Mouse (Mus musculus): ENCODE data around the gene Smim23. TPM values are rescaled to one million over a fixed set of nuclear protein-coding genes. Genes with fewer than 3 reads are reported as not detected.

Gene Smim23
- total and polyA plus RNA-seq, 3 experiments: not detected

DNA sequence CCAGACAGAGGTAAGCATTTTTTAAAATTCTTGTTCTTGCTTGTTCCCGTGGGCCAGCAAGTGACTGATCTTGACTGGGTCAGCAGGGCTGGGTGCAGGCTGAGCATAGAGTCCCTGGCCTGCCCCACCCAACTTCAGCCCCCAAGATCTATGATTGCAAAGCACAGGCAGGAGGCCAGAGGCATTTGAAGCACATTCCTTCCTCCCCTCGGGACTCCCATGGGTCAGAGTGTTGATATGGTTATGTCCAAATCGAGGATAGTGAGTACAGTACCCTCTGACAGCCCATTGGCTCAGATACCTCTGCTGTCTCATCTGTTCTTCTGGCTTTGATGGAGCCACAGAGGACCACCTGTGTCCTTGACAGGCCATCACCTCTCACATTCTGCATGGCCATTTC lies 41.7 kb downstream of the Smim23 start:
- H3K9ac ChIP-seq (ENCODE audit: control insufficient read depth, low read depth, low read length, poor library complexity, severe bottlenecking): no peak overlapping the region
- H3K4me3 ChIP-seq (ENCODE audit: control insufficient read depth in 1 of 2, insufficient read depth in 1 of 2, low read depth in 2 of 2, low read length in 2 of 2): no peak overlapping the region
- TF ChIP-seq POLR2AphosphoS2 (IDR thresholded peaks at IDR 0.05; ENCODE audit: low read length): no peak
- DNase-seq (ENCODE audit: low read depth, low spot score): no peak
- H3K79me2 ChIP-seq (ENCODE audit: control insufficient read depth, insufficient read depth, low read length, poor library complexity): no peaks in the 10 kb centered on the region
- H3K9me3 ChIP-seq (replicated peaks; ENCODE audit: insufficient read depth, low read length): no peaks in the 10 kb centered on the region
- H3K27me3 ChIP-seq (ENCODE audit: control insufficient read depth in 1 of 2, insufficient read depth in 2 of 2, low read length in 2 of 2): no peaks in the 10 kb centered on the region; a peak in 1 of 4 replicates
- no peak overlapping the region for H3K27ac ChIP-seq (ENCODE audit: control insufficient read depth, low read depth, low read length)
- H3K4me1 ChIP-seq (ENCODE audit: control insufficient read depth in 1 of 2, insufficient read depth in 2 of 2, low read length in 2 of 2): no peaks in the 10 kb centered on the region
- no peaks in the 10 kb centered on the region for H3K36me3 ChIP-seq (ENCODE audit: control insufficient read depth in 1 of 2, insufficient read depth in 2 of 2, low read length in 2 of 2)

- H3K9ac ChIP-seq (ENCODE audit: control insufficient read depth, low read depth, low read length, poor library complexity, severe bottlenecking): no peak overlapping the region
- H3K9me3 ChIP-seq (replicated peaks; ENCODE audit: insufficient read depth, low read length): no peaks in the 10 kb centered on the region
- no peaks in the 10 kb centered on the region for H3K36me3 ChIP-seq (ENCODE audit: control insufficient read depth in 1 of 2, insufficient read depth in 2 of 2, low read length in 2 of 2)
- no peaks in the 10 kb centered on the region for H3K4me1 ChIP-seq (ENCODE audit: control insufficient read depth in 1 of 2, insufficient read depth in 2 of 2, low read length in 2 of 2)
- TF ChIP-seq TBP (IDR thresholded peaks at IDR 0.05; ENCODE audit: low read depth, low read length) (no peak), ZC3H11A (IDR thresholded peaks at IDR 0.05; ENCODE audit: low read depth, low read length) (no peak)
- no peaks in the 10 kb centered on the region for H3K79me2 ChIP-seq (ENCODE audit: control insufficient read depth, insufficient read depth, low read length, poor library complexity)
- H3K4me3 ChIP-seq (ENCODE audit: control insufficient read depth in 1 of 2, insufficient read depth in 1 of 2, low read depth in 2 of 2, low read length in 2 of 2): no peak overlapping the region
- no peak for DNase-seq (ENCODE audit: low read depth, low spot score)
- no peaks in the 10 kb centered on the region; a peak in 1 of 4 replicates for H3K27me3 ChIP-seq (ENCODE audit: control insufficient read depth in 1 of 2, insufficient read depth in 2 of 2, low read length in 2 of 2)
- H3K27ac ChIP-seq (ENCODE audit: control insufficient read depth, low read depth, low read length): no peak overlapping the region
Observed at GRCm38 (mm10) chr11:32781633-32782404, 42.6 kb downstream of the Smim23 start.

DNA sequence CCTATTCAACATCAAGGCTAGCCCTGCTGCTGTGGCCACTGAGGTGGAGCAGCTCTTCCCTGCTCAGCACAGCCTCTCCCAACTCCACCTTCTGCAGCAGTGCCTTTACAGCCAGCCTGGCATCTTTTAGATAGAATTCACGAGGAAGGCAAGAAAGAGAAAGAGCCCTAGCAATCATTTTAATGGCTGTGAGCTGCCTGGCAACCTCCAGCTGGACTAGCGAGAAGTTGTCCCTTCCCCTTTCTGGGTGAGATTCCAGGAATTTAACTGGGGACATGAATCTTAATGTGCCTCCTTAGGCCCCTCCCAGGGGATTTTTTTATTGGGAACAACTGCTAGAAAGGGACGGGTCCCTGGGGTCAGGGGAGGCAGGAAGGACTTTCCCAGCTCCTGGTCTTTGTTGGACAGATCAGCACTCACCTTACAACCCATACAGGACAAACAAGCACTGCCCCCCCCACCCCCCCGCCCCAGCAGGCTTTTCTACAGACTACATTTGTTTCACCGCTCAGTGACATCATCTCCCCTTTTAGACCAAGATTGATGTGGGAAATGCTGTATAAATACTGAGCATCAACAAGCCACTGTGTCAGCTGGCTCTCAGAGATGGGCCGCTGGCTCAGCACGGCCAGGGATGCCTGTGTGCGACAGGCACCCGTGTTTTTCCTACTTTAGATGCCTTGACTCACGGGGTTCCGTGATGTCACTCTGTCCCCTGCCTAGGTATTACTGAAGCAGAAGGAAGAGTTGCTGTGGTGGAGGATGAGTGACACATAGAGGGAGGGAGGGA lies 43.5 kb downstream of the Smim23 start:
- H3K9ac ChIP-seq (ENCODE audit: control insufficient read depth, low read depth, low read length, poor library complexity, severe bottlenecking): no peak overlapping the region
- no peaks in the 10 kb centered on the region; a peak in 2 of 4 replicates for H3K27me3 ChIP-seq (ENCODE audit: control insufficient read depth in 1 of 2, insufficient read depth in 2 of 2, low read length in 2 of 2)
- no peak overlapping the region for H3K27ac ChIP-seq (ENCODE audit: control insufficient read depth, low read depth, low read length)
- H3K4me3 ChIP-seq (ENCODE audit: control insufficient read depth in 1 of 2, insufficient read depth in 1 of 2, low read depth in 2 of 2, low read length in 2 of 2): no peak overlapping the region
- TF ChIP-seq ELF1 (IDR thresholded peaks at IDR 0.05; ENCODE audit: low read depth, low read length): no peak
- no peaks in the 10 kb centered on the region for H3K36me3 ChIP-seq (ENCODE audit: control insufficient read depth in 1 of 2, insufficient read depth in 2 of 2, low read length in 2 of 2)
- H3K79me2 ChIP-seq (ENCODE audit: control insufficient read depth, insufficient read depth, low read length, poor library complexity): no peaks in the 10 kb centered on the region
- no peak for DNase-seq (ENCODE audit: low read depth, low spot score)
- H3K9me3 ChIP-seq (replicated peaks; ENCODE audit: insufficient read depth, low read length): no peaks in the 10 kb centered on the region
- H3K4me1 ChIP-seq (ENCODE audit: control insufficient read depth in 1 of 2, insufficient read depth in 2 of 2, low read length in 2 of 2): no peaks in the 10 kb centered on the region

GRCm38 (mm10) chr11:32768642-32769343 lies 55.6 kb downstream of the Smim23 start:
- Histone ChIP-seq H3K79me2 (ENCODE audit: control insufficient read depth, insufficient read depth, low read length, poor library complexity) (no peaks in the 10 kb centered on the region), H3K36me3 (ENCODE audit: control insufficient read depth in 1 of 2, insufficient read depth in 2 of 2, low read length in 2 of 2) (no peaks in the 10 kb centered on the region), H3K4me3 (ENCODE audit: control insufficient read depth in 1 of 2, insufficient read depth in 1 of 2, low read depth in 2 of 2, low read length in 2 of 2) (peak overlapping the region in 1 of 2 experiments; percentile 22; a peak in 1 of 4 replicates), H3K27me3 (ENCODE audit: control insufficient read depth in 1 of 2, insufficient read depth in 2 of 2, low read length in 2 of 2) (no peaks in the 10 kb centered on the region), H3K27ac (ENCODE audit: control insufficient read depth, low read depth, low read length) (no peak overlapping the region), H3K4me1 (ENCODE audit: control insufficient read depth in 1 of 2, insufficient read depth in 2 of 2, low read length in 2 of 2) (peaks cover 0 to 3% of the 10 kb centered on the region in 2 experiments; a peak in 1 of 4 replicates), H3K9me3 (replicated peaks; ENCODE audit: insufficient read depth, low read length) (no peaks in the 10 kb centered on the region), H3K9ac (ENCODE audit: control insufficient read depth, low read depth, low read length, poor library complexity, severe bottlenecking) (no peak overlapping the region)
- peak; percentile 40 for DNase-seq (ENCODE audit: low read depth, low spot score)
- TF ChIP-seq MYC (IDR thresholded peaks at IDR 0.05; ENCODE audit: low read depth, low read length) (peak; percentile 73; the same call in 1 of the 2 replicates), SMC3 (IDR thresholded peaks at IDR 0.05; ENCODE audit: low read depth, low read length) (peak; percentile 57), HCFC1 (IDR thresholded peaks at IDR 0.05; ENCODE audit: low read depth, low read length) (no peak), MEF2A (IDR thresholded peaks at IDR 0.05; ENCODE audit: extremely low read depth, insufficient replicate concordance, low read depth, low read length, poor library complexity, severe bottlenecking) (no peak), BHLHE40 (IDR thresholded peaks at IDR 0.05; ENCODE audit: borderline replicate concordance, low read depth, low read length) (no peak), RAD21 (IDR thresholded peaks at IDR 0.05; ENCODE audit: low read depth, low read length) (peak; percentile 58), USF1 (IDR thresholded peaks at IDR 0.05; ENCODE audit: low read depth, low read length) (peak; percentile 47; the same call in 1 of the 2 replicates), MYB (IDR thresholded peaks at IDR 0.05; ENCODE audit: low read depth, low read length) (no peak), USF2 (IDR thresholded peaks at IDR 0.05; ENCODE audit: borderline replicate concordance in 1 of 2, insufficient read depth in 1 of 2, low read depth in 1 of 2, low read length in 2 of 2) (no peak), CTCF (IDR thresholded peaks at IDR 0.05 in 2 of 3, conservative IDR thresholded peaks at IDR 0.05 in 1 of 3; ENCODE audit: control insufficient read depth in 1 of 3, insufficient read depth in 1 of 3, low read depth in 2 of 3, low read length in 3 of 3, poor library complexity in 1 of 3, severe bottlenecking in 1 of 3) (peak; percentile 42 to 60 (median 59)), MAX (IDR thresholded peaks at IDR 0.05; ENCODE audit: low read length) (peak; percentile 77), MXI1 (IDR thresholded peaks at IDR 0.05; ENCODE audit: low read depth, low read length) (peak; percentile 50; the same call in 1 of the 2 replicates)
